Mouse (Mus musculus) CH12.LX (cell line): ENCODE measurements around the gene St14. TPM values are rescaled to one million over a fixed set of nuclear protein-coding genes. Genes with fewer than 3 reads are reported as not detected.

ENCODE experiments used
- DNase-seq: peaks from one replicate; pipeline ENCODE4 v3.0.0-alpha.2; 2013; ENCODE audit errors: extremely low read depth
- H3K27ac ChIP-seq: 2 replicates; pipeline ENCODE4 v1.5.1; 2012; ENCODE audit warnings: low read depth, mild to moderate bottlenecking, control low read depth, moderate library complexity; ENCODE audit not compliant: insufficient read depth
- H3K27me3 ChIP-seq: replicated peaks from 2 replicates; pipeline ENCODE3; 2012; ENCODE audit warnings: inconsistent platforms
- H3K36me3 ChIP-seq, 2 experiments: replicated peaks in 1 of 2; 2 replicates each; pipeline versions ENCODE3 to v1.6.1; 2012; ENCODE audit warnings: inconsistent platforms in 1 of 2, low read length in 1 of 2, mild to moderate bottlenecking in 1 of 2, mixed read lengths in 1 of 2, moderate library complexity in 1 of 2; ENCODE audit not compliant: control insufficient read depth in 1 of 2, insufficient read depth in 1 of 2
- H3K4me1 ChIP-seq, 2 experiments: 2 replicates each; pipeline ENCODE4 v1.6.1; 2012; ENCODE audit warnings: inconsistent platforms in 1 of 2, moderate library complexity in 1 of 2; ENCODE audit not compliant: insufficient read depth in 2 of 2, control insufficient read depth in 1 of 2
- H3K4me2 ChIP-seq: 2 replicates; pipeline ENCODE4 v1.6.1; 2012; ENCODE audit warnings: low read depth, mild to moderate bottlenecking, control low read depth; ENCODE audit not compliant: poor library complexity, insufficient read depth, severe bottlenecking
- H3K4me3 ChIP-seq, 3 experiments: fragments of 150-350 bp in 1 of 3; sonication (generic) in 1 of 3; replicated peaks in 1 of 3; 2 replicates each; pipeline versions ENCODE3 to v1.5.1; 2011 to 2012; ENCODE audit warnings: low read depth in 2 of 3, low read length in 2 of 3, mild to moderate bottlenecking in 2 of 3, moderate library complexity in 2 of 3, control low read depth in 1 of 3, improper control_type of control experiment in 1 of 3, inconsistent platforms in 1 of 3, mixed read lengths in 1 of 3; ENCODE audit not compliant: poor library complexity in 1 of 3
- H3K79me2 ChIP-seq: replicated peaks from 2 replicates; pipeline ENCODE4 v1.6.1; 2012; ENCODE audit warnings: mild to moderate bottlenecking, moderate library complexity; ENCODE audit not compliant: control insufficient read depth, poor library complexity, insufficient read depth, severe bottlenecking; ENCODE audit errors: extremely low read depth
- H3K9ac ChIP-seq: 2 replicates; pipeline ENCODE4 v1.6.1; 2012; ENCODE audit warnings: low read depth, mild to moderate bottlenecking, control low read depth, moderate library complexity; ENCODE audit not compliant: insufficient read depth
- H3K9me3 ChIP-seq: replicated peaks from 2 replicates; pipeline ENCODE3; 2012; ENCODE audit warnings: low read length, inconsistent platforms, mixed read lengths
- BHLHE40 ChIP-seq: IDR thresholded peaks from 2 replicates; pipeline ENCODE4 v1.6.1; 2011; ENCODE audit warnings: mild to moderate bottlenecking, low read depth, low read length, improper control_type of control experiment
- CTCF ChIP-seq, 2 experiments: IDR thresholded peaks in 1 of 2; conservative IDR thresholded peaks in 1 of 2; 2 replicates each; pipeline ENCODE4 v1.5.1; 2011 to 2012; ENCODE audit warnings: low read depth in 2 of 2, low read length in 2 of 2, improper control_type of control experiment in 1 of 2, inconsistent platforms in 1 of 2, mild to moderate bottlenecking in 1 of 2, moderate library complexity in 1 of 2
- ELF1 ChIP-seq: IDR thresholded peaks from 2 replicates; pipeline ENCODE4 v1.6.1; 2014; ENCODE audit warnings: low read depth, mild to moderate bottlenecking, inconsistent platforms, low read length, improper control_type of control experiment
- ETS1 ChIP-seq: conservative IDR thresholded peaks from 2 replicates; pipeline ENCODE4 v1.6.1; 2012; ENCODE audit warnings: low read depth, mild to moderate bottlenecking, inconsistent platforms, low read length, improper control_type of control experiment, moderate library complexity
- HCFC1 ChIP-seq: IDR thresholded peaks from 2 replicates; pipeline ENCODE4 v1.6.1; 2012; ENCODE audit warnings: low read depth, mild to moderate bottlenecking, inconsistent platforms, low read length, improper control_type of control experiment
- IRF4 ChIP-seq: IDR thresholded peaks from 2 replicates; pipeline ENCODE4 v1.6.1; 2014; ENCODE audit warnings: low read depth, mild to moderate bottlenecking, inconsistent platforms, low read length, improper control_type of control experiment
- JUN ChIP-seq: IDR thresholded peaks from 2 replicates; pipeline ENCODE4 v1.6.1; 2011; ENCODE audit warnings: low read depth, mild to moderate bottlenecking, low read length, improper control_type of control experiment, moderate library complexity; ENCODE audit not compliant: insufficient read depth
- JUND ChIP-seq: conservative IDR thresholded peaks from 2 replicates; pipeline ENCODE4 v1.6.1; 2011; ENCODE audit warnings: low read depth, low read length, improper control_type of control experiment
- MAFK ChIP-seq: IDR thresholded peaks from 2 replicates; pipeline ENCODE4 v1.6.1; 2011; ENCODE audit warnings: low read length, improper control_type of control experiment; ENCODE audit not compliant: insufficient replicate concordance
- MEF2A ChIP-seq: IDR thresholded peaks from 2 replicates; pipeline ENCODE4 v1.6.1; 2014; ENCODE audit warnings: low read depth, mild to moderate bottlenecking, inconsistent platforms, low read length, improper control_type of control experiment, borderline replicate concordance
- NELFE ChIP-seq: IDR thresholded peaks from 2 replicates; pipeline ENCODE4 v1.6.1; 2011; ENCODE audit warnings: low read depth, low read length, improper control_type of control experiment
- SMC3 ChIP-seq: IDR thresholded peaks from 2 replicates; pipeline ENCODE4 v1.6.1; 2011; ENCODE audit warnings: low read depth, low read length, improper control_type of control experiment
- USF1 ChIP-seq: IDR thresholded peaks from 2 replicates; pipeline ENCODE4 v1.6.1; 2014; ENCODE audit warnings: low read depth, mild to moderate bottlenecking, inconsistent platforms, low read length, improper control_type of control experiment
- dilution Hi-C: fragments of 300-500 bp; cut with MboI; formaldehyde crosslinking; loops from 2 replicates; pipeline ENCODE4 v1.14.3; 2020; ENCODE audit warnings: low sequenced_read_pairs; ENCODE audit not compliant: extremely low pct_unique_long_range_greater_than_20kb, extremely low pct_ligation_motif_present
- in situ Hi-C: fragments of 300-500 bp; cut with MboI; formaldehyde crosslinking; loops from 3 replicates; pipeline ENCODE4 v1.14.3; 2019; ENCODE audit warnings: low sequenced_read_pairs, low pct_ligation_motif_present, low pct_unique_long_range_greater_than_20kb, mixed read lengths
- polyA plus RNA-seq: library from polyadenylated mRNA; unstranded; fragments of >175 nt; gene quantifications from 2 replicates; pipeline ENCODE4 v1.2.1, GENCODE M21; 2012; ENCODE audit warnings: low read depth; ENCODE audit not compliant: insufficient read length
- total RNA-seq, 2 experiments: library from RNA; depleted of rRNA; stranded (reverse); fragments of 300-350 nt in 1 of 2; fragments of >200 nt in 1 of 2; gene quantifications; 2 replicates each; pipeline ENCODE4 v1.2.3; 2012 to 2014

Gene St14
- total and polyA plus RNA-seq, 3 experiments = 4.3 to 10.9 (median 8.6) TPM

DNA sequence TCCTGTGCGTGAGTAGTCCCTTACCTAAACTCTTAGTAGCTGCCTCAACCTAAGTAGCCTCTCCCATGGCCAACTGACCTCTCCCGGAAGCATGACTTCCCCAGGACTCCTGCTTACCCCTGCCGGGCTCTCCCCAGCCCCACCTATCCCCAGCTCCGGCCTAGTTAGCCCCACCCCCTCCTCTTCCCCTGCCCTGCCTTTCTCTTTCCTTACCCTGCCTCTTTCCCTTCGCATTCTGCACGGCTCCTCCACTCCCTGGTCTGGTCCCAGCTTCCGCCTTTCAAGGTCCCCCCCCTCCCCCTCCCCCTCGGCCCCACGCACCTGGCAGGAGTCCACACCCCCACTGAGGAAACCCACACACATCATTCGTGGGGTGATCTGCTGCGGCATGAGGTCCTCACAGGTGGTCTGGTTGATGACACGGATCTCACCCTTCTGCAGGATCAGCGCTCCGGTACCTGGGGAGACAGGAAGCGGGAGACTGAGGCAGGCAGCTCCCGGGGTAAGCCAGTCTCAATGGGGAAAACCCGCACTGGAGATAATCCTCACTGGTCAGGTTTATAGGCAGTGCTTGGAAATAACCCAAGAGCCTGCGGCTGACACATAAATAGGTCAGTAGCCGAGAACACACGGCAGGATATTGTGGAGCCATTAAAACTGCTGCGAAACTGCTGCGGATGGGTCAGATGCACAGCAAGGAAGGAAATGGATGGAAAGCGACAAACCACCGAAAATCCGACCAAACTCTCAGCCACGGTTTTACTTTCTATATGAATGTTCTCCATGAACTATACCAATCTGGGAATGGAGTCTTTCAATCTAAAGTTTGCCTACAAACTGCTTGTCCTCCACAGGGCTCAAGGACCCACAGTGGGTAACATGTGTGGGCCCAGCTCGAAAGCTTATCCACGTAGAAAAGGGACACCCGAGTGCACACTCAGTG, 41.3 kb downstream of the St14 start:
- no peak for TF ChIP-seq HCFC1
- TF ChIP-seq ETS1 = 0 out of 2 replicates have a peak, but pooled peaks have one; percentile 21
- peak; percentile 54; the same call in 1 of the 2 replicates for TF ChIP-seq IRF4
- peak; percentile 38; the same call in 1 of the 2 replicates for TF ChIP-seq BHLHE40
- dilution Hi-C loops = no loop called here
- peaks cover 5 to 6% of the 10 kb centered on the region in 2 experiments; a peak in 2 of 4 replicates for H3K4me1 ChIP-seq
- H3K4me2 ChIP-seq = peak overlapping the region; percentile 9
- H3K27me3 ChIP-seq = no peaks in the 10 kb centered on the region
- H3K9ac ChIP-seq = no peak overlapping the region
- peaks cover 0 to 26% of the 10 kb centered on the region in 2 experiments for H3K36me3 ChIP-seq
- no peak overlapping the region for H3K27ac ChIP-seq
- no peaks in the 10 kb centered on the region for H3K9me3 ChIP-seq
- no peak overlapping the region for H3K4me3 ChIP-seq
- in situ Hi-C loops = no loop called here
- DNase-seq = no peak
- H3K79me2 ChIP-seq = no peaks in the 10 kb centered on the region

DNA sequence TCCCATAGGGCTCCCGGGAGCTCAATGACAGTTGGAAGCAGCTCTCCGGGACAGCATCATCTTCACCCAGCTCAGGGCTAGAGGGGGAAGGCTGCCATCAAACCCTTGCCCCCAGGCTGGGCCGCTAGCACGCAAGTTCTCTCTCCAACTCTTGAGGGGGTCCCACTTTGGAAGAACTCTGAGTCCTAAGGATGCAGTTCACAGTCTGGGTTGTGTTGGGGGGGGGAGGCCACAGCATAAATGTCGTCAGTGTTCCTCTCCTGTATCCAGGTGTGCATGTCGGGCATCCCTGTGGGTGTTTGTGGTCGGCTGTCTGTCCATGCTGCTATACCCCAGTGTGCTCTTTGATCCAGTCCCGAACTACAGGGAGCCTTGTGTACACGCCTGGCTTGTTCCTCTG, 42.1 kb downstream of the St14 start:
- in situ Hi-C loops = loop anchor here (5.0 kb wide), 2 partner anchors 137 to 607 kb away; no protein-coding TSS in a partner anchor
- dilution Hi-C loops = no loop called here
- no peak overlapping the region for H3K4me2 ChIP-seq
- DNase-seq = no peak
- no peak for TF ChIP-seq USF1
- no peak for TF ChIP-seq ELF1
- TF ChIP-seq MAFK = no peak
- no peak for TF ChIP-seq ETS1
- TF ChIP-seq SMC3 = no peak
- TF ChIP-seq JUN = no peak
- no peak for TF ChIP-seq JUND
- no peak for TF ChIP-seq NELFE
- TF ChIP-seq CTCF (conservative IDR thresholded peaks at IDR 0.05 in 1 of 2, IDR thresholded peaks at IDR 0.05 in 1 of 2; ENCODE audit: low read depth in 2 of 2, low read length in 2 of 2) = no peak
- TF ChIP-seq MEF2A = no peak
- H3K9me3 ChIP-seq = no peaks in the 10 kb centered on the region
- no peaks in the 10 kb centered on the region for H3K27me3 ChIP-seq
- H3K79me2 ChIP-seq = no peaks in the 10 kb centered on the region
- H3K4me1 ChIP-seq = peaks cover 5 to 6% of the 10 kb centered on the region in 2 experiments; a peak in 2 of 4 replicates
- H3K36me3 ChIP-seq = peaks cover 0 to 22% of the 10 kb centered on the region in 2 experiments
- H3K9ac ChIP-seq = no peak overlapping the region
- no peak overlapping the region for H3K4me3 ChIP-seq
- H3K27ac ChIP-seq = no peak overlapping the region
